Mouse (Mus musculus): ENCODE results near the gene Gpr18.

Gpr18 gene

DNA sequence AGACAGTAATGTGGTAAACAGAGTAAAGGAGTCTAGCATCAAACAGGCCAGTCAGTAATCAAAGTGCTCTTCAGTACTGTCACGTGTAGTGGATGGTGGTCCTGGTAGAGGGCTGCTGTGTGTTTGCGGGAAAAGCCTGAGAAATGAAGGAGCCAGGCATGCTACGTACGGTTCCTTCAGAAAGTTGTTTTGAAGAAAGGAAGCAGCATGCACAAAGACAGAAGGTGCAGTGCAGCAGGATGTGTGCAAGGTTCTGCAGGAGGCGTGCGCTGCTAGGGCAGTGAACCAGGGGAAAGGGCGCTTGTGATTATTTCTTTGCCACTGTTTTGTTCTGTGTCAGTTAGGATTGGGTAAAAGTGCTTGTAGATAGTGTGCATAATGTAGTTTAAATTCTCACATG, 34.4 kb downstream of the Gpr18 start:
- CTCF ChIA-PET = no interaction called here
- POLR2A ChIA-PET = interaction anchor here in 1 of 4 experiments (1.3 to 4.6 kb wide), 2 partner anchors 18 to 46 kb away, joined by 4 to 27 read pairs; no protein-coding TSS in a partner anchor

DNA sequence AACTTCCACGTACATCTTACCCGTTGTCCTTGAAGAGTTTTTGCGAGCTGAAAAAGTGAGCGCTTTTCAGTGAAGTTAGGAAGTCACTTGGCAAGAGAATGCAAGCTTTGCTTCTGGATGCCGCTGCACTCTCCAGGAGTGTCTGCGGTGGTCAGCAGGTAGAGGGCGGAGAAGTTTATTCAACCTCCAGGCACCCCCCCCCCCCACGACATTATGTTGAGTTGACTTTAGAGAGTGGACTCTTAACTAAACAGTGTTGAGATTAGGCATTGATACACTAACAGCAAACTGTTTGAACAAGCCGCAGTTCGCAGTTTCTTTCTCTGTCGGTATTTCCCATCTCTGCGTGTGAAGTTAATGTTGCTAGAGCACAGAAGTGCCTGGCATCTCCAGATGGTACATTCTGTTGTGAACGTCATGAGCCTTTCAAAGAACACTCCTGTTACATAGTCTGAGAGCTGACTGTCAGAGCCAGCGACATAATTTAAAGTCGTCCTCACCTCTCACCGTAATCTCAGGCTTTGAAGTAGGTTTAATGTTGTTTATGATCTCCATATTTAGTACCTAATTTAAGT, 36.2 kb downstream of the Gpr18 start:
- ChIA-PET CTCF (interaction anchor here (0.6 to 1.3 kb wide), 6 partner anchors 14 to 82 kb away, joined by 3 read pairs; no protein-coding TSS in a partner anchor), POLR2A (interaction anchor here (0.6 to 4.6 kb wide), 37 partner anchors 9 to 958 kb away, joined by 3 to 27 read pairs (median 4); partner anchors contain the start of genes Clybl (in 1 of the 4) and Dock9 (in 1 of the 4))

DNA sequence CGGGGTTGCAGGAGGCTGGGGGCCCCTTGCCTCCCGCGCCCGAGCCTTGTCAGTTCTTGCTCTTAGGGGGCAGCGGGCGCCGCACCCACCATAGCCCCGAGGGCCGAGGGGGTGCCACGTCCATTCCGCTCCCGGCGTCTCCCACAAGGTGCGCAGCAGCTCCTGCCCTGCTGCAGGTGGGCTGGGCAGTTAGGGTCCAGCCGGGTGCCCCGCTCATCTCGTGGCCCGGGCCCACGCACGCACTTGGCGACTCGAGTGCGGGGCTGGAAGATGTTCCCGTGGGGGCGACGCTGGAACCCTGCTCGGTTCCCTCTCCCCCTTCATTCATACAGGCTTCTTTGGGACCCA, 36.7 kb downstream of the Gpr18 start:
- CTCF ChIA-PET = interaction anchor here (0.6 to 1.3 kb wide), 7 partner anchors 14 to 82 kb away, joined by 3 to 6 read pairs (median 3); no protein-coding TSS in a partner anchor
- POLR2A ChIA-PET = interaction anchor here (0.6 to 4.6 kb wide), 65 partner anchors 7 to 1603 kb away, joined by 3 to 27 read pairs (median 4); partner anchors contain the start of genes Dock9 (in 2 of the 4), Clybl (in 1 of the 4), Gpr18 (in 1 of the 4) and Mbnl2 (in 1 of the 4)

DNA sequence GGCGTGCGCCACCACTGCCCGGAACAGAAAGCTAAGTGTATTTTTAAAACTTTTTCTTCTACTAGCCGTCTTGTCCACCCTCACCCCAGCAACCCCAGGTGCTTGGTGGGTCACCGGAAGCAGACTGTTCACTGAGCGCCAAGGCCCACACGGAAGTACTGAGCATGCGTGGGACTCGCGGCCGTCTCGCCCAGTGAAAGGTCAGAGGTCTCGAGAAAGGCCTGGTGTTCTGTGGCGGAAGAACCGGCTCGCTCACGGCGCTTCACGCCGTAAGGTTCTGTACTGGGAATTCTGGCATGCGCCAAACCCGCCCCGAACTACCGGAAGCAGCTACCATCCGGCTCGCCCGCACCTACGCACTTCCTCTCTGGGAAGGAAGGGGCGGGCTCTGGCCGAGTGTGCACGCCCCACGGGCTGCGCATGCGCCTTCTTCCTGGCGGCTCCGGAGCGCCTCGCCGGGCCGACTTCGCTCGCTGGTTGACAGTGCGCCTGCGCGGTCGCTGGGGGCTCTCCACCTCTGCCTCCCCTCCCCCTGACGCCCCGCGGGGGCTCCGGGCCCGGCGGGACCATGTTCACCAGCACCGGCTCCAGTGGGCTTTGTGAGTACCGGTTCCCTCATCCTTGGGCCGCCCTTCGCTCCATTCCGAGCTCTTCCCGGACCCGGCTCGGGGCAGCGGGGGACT, 37.3 kb downstream of the Gpr18 start, which contains the start of gene Ubac2:
Ubac2 (plus strand) TSS at position 445 of the 683 bp plus-strand sequence.
- CTCF ChIA-PET = interaction anchor here (0.6 to 1.3 kb wide), 6 partner anchors 13 to 68 kb away, joined by 3 to 6 read pairs (median 4); no protein-coding TSS in a partner anchor

DNA sequence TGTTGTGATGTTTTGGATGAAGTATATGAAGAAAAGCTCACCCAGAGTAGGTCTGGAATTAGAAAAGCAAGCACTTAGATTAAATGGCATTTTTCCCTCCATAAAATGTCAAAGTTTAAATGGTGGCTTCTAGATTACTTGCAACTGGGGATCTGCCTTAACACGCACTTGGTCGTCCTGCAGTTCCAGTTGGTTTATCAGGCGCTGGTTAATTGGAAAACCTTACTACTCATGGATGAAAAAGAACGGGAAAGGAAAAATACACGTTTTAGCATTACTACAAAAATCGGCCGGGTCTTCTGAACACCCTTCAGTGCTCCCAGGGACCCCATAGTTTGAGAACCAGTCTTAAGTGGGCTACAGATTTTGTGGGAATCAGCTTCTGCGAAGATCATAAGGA, 37.9 kb downstream of the Gpr18 start:
- ChIA-PET CTCF (interaction anchor here in 3 of 4 experiments (1.0 to 1.3 kb wide), 3 partner anchors 12 to 51 kb away, joined by 3 to 6 read pairs (median 4); no protein-coding TSS in a partner anchor), POLR2A (interaction anchor here (0.6 to 4.6 kb wide), 62 partner anchors 7 to 1602 kb away, joined by 3 to 27 read pairs (median 4); partner anchors contain the start of genes Dock9 (in 1 of the 4), Gpr18 (in 1 of the 4) and Mbnl2 (in 1 of the 4))

More for the DNA sequence above, 37.3 kb downstream of the Gpr18 start, which contains the start of gene Ubac2:
- POLR2A ChIA-PET = interaction anchor here (0.6 to 4.6 kb wide), 74 partner anchors 8 to 1603 kb away, joined by 3 to 27 read pairs (median 4); partner anchors contain the start of genes Dock9 (in 2 of the 4), Clybl (in 1 of the 4), Gpr18 (in 1 of the 4) and Mbnl2 (in 1 of the 4)

DNA sequence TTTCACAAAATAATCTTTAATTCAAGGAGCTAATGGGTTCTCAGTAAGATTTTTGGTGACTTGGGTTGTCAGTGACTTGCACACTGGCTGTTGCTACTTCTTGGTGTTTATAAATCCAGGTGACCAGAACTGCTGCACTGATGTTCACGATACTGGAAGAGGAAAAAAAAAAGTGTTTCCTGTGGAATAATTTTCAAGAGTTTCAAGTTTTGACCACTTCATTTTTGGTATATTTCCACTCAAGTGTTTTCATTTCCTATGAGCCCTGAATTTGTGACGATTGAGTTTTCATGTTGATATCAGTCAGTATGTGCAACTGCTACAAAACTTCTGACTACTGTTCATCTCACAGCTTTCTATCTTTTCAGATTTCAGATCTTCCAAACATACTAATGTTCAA, 38.7 kb downstream of the Gpr18 start:
- CTCF ChIA-PET = interaction anchor here in 2 of 4 experiments (0.6 to 0.7 kb wide), 2 partner anchors 12 to 133 kb away, joined by 4 to 6 read pairs; no protein-coding TSS in a partner anchor
- POLR2A ChIA-PET = interaction anchor here in 3 of 4 experiments (0.6 to 4.6 kb wide), 16 partner anchors 8 to 269 kb away, joined by 3 to 27 read pairs (median 4); no protein-coding TSS in a partner anchor

DNA sequence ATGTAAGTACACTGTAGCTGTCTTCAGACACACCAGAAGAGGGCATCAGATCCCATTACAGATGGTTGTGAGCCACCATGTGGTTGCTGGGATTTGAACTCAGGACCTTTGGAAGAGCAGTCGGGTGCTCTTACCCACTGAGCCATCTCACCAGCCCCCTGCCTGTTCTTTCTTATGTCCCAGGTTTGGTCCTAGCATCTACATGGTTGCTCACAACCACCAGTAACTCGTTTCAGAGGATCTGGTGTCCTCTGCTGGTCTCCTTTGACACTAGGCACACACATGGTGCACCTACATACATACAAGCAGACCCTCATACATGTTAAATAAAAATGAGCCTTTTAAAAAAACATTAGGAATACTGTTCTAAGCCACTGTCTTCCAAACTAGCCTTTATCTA, 39.4 kb downstream of the Gpr18 start:
- ChIA-PET POLR2A (interaction anchor here in 1 of 4 experiments (0.7 to 3.0 kb wide), 2 partner anchors 9 to 12 kb away, joined by 3 to 25 read pairs; no protein-coding TSS in a partner anchor), CTCF (interaction anchor here in 1 of 4 experiments (0.7 kb wide), 1 partner anchor 134 kb away, joined by 4 read pairs; no protein-coding TSS in a partner anchor)

DNA sequence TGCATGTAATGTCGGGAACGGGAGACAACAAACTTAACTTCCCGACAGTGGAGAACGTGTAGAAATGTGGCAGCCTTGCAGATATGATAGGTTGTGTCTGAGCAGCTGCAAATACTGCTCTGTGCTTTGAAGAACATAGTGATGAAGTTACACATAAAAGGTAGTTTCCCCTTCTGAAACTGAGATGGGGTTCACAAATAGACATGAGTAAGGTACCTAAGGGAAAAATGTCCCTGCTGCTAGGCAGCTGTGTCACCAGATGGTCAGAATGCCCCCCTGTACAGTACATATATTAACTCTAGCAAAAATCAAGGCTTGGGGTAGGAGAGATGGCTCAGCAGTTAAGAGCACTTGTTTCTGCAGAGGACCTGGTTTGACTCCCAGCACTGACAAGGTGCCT, 41.9 kb downstream of the Gpr18 start:
- POLR2A ChIA-PET = interaction anchor here in 1 of 4 experiments (0.6 kb wide), 1 partner anchor 74 kb away, joined by 4 read pairs; no protein-coding TSS in a partner anchor
- CTCF ChIA-PET = no interaction called here

DNA sequence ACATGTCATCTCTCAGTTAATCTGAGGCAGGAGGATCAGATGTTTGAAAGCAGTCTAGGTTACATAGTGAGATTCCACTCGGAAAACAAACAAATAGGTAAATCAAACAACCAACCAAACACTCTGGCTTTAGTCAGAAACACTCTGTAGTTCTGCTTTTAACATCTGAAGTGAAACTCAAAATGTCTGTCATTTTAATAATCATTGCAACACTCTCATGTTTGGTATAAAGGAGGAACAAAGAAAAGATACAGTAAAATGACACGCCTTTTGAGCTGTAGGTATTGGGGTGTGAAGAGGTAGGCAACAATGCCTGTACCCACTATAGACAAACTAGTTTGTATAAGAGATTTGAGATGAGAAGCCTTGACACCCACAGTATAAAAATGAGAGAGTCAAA, 42.4 kb downstream of the Gpr18 start:
- ChIA-PET POLR2A (interaction anchor here in 1 of 4 experiments (0.6 kb wide), 1 partner anchor 1039 kb away, joined by 3 read pairs; no protein-coding TSS in a partner anchor), CTCF (no interaction called here)

DNA sequence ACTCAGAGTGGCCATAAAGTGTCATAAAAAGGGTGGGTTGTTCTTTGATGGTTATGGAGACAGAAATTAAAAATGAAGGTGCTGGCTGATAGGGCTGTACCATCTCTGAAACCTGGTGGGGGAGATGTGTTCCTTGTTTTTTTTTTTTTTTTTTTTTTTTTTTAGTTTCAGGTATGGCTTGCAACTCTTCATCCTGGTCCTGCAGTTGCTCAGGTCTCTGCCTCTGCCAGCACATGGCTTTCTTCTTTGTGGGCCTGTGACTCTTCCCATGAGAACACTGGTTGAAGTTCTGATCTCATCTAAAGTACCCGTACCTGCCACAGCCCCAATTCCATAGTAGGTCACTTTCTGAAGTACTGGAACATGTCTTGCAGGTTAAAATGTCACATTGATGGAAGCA, 42.8 kb downstream of the Gpr18 start:
- CTCF ChIA-PET = no interaction called here
- POLR2A ChIA-PET = interaction anchor here in 1 of 4 experiments (0.6 kb wide), 1 partner anchor 1039 kb away, joined by 3 read pairs; no protein-coding TSS in a partner anchor

DNA sequence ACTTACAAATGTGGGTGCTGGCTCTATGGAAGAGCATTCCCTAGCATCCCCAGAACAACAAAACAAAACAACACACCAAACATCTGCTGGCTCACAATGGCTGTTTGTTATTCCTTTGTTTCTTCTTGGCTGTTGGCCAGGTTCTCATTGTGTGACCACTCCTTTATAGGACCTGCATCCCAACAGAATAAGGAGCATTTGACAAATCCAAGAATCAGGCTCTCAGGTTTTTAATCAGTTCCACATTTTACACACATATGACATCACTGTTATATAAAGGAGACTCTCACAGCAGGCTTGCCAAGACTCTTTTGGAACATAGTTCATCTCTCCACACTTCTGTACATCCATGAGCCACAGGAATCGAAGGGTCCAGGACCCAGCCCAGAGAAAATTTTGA, 46.5 kb downstream of the Gpr18 start:
- POLR2A ChIA-PET = interaction anchor here in 3 of 4 experiments (0.8 to 4.3 kb wide), 6 partner anchors 9 to 71 kb away, joined by 3 to 25 read pairs (median 4); partner anchors contain the start of gene Ubac2 (in 3 of the 3)
- CTCF ChIA-PET = no interaction called here

DNA sequence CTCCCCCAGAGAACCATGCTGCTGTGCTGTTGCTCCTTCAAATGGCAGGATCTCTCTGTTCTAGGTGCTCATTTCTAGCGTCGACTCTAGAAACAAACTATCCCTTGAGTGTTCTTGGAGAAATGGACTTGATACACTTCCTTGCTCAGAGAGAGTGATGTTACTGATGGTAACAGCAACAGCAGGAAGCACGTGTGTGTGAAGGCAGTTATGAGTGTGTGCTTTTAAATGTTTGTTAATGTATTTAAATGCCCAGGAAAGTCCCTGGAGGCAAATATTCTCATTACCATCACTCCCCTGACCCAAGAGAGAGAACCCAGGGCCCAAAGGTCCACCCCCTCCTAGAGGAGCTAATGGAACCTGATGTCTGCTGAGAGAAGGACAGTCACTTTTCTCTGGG, 49.0 kb downstream of the Gpr18 start:
- POLR2A ChIA-PET = interaction anchor here in 3 of 4 experiments (0.7 to 4.3 kb wide), 6 partner anchors 11 to 314 kb away, joined by 3 to 25 read pairs (median 7); partner anchors contain the start of gene Ubac2 (in 3 of the 3)
- CTCF ChIA-PET = interaction anchor here in 1 of 4 experiments (1.0 kb wide), 1 partner anchor 190 kb away, joined by 5 read pairs; no protein-coding TSS in a partner anchor

DNA sequence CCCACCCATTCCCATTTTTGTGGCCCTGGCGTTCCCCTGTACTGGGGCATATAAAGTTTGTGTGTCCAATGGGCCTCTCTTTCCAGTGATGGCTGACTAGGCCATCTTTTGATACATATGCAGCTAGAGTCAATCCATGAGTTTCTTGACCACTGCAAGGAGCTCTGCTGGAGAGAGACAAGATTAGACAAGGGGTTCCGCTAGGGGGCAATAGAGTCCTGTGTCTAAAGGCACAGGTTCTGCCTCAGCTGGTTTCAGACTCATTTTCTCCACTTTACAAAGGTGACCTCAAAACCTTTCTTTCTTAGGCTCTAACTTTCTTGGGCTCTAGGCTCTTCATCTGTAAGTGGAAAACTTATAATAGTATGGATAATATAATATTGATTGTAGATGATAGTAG, 50.4 kb downstream of the Gpr18 start:
- POLR2A ChIA-PET = interaction anchor here in 3 of 4 experiments (0.6 to 4.3 kb wide), 19 partner anchors 13 to 316 kb away, joined by 3 to 25 read pairs (median 3); partner anchors contain the start of gene Ubac2 (in 3 of the 3)
- CTCF ChIA-PET = interaction anchor here (0.5 to 1.9 kb wide), 38 partner anchors 12 to 971 kb away, joined by 3 to 18 read pairs (median 4); partner anchors contain the start of gene Ubac2 (in 3 of the 4)
